Mouse (Mus musculus): Measurements from ENCODE around the gene Pnliprp1.

Pnliprp1 gene

GRCm38 (mm10) chr19:58728445-58729031 is at the start of gene Pnliprp1:
Gene Pnliprp1, plus strand, starts transcription at chr19:58728887.
- no peak for DNase-seq

DNA sequence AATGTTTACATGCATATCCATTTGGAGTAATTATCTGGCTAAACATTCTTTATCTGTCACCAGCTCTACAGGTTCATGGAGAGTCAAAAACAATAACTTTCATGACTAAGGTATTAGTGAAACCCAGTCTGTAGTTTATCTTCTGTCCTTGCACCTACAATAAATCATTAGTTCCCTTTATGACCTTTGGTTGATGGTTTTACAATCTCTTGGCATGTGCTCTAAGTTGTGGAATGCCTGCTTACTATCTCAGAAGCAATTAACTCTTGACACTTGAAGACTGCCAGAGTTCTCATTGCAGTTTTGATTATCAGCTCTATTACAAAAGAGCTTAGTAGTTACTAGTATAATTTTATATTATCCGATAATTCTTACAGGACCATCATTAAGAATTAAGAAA is 39.8 kb upstream of the Pnliprp1 start:
- no peak for DNase-seq

GRCm38 (mm10) chr19:58695314-58695713 is 33.4 kb upstream of the Pnliprp1 start:
- no peak for DNase-seq

DNA sequence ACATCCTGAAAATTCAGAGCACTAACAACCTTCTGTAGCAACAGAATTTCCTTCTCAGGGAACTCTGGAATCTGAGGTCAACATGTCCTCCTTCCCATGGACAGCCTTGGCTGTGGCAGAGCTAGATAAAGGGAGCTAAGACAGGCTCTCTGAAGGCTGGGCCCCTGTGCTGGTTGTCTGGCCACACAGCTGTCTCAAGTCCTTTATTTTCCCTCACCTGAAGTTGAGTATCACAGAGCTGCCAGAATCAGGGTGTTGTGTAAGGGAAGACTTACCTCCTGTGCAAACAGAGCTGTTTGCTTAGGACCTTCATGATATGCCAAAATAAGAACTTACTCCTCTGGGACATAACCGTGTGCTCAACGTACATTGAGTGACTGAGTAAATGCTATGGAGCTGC is 32.5 kb upstream of the Pnliprp1 start:
- no peak for DNase-seq

- DNase-seq: no peak
These were observed 24.1 kb upstream of the Pnliprp1 start for GRCm38 (mm10) chr19:58704556-58704955.

DNA sequence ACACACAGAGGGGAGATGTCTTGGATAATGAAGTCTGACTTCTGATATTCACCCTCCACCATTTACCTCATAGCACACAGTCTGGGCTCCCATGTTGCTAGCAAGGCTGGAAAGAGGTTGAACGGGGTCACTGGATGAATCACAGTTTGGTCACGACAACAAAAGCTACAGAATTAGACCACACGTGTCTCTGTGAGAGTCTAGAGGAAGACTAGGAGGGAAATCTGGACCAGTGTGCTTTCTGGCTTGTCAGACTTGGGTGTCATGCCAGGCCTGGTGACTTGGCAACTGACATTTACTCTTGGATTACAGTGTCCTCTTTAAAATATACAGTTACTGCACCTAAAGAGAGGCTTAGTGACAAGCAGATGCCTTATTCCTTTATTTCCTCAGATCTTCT is 20.1 kb upstream of the Pnliprp1 start:
- no peak for DNase-seq

- DNase-seq: no peak
These were observed 10.8 kb upstream of the Pnliprp1 start for GRCm38 (mm10) chr19:58717925-58718324.

DNA sequence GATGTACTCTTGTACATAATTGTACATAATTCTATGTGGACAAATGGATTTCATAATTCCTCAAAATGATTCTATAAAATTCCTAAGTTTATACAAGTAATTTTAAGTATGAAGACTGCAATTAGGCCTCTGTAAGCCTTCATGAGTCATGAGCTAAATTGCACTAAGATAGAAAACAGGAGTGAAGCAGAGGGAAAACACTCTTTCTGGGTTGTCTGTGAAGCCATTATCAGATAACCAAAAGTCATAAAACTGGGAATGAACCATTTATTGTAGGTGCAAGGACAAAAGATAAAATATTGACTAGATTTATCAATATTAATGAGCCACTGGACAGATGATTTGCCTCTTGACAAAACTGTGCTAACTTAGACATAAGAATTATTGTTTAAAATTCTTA is 8.2 kb upstream of the Pnliprp1 start:
- no peak for DNase-seq

DNA sequence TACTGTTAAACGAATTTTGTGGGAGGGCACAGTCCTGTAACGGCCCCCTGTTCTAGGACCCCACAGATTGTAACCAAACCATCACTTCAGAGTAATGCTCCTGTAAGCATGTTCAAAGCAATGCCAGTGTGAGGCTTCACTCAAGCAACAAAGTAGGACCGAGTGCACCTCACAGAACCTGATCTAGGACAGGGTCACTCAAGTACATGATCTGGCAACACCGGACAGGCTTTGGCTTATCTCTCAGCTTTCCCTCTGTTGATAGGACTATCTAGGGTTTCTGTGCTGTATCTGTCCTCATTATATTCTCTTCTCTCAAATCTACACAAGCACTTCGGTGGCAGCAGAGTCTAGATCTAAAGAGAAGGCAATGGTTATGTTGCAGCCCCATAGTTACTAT is 2.1 kb upstream of the Pnliprp1 start:
- DNase-seq: no peak

- no peak for DNase-seq
These were observed 931 bp upstream of the Pnliprp1 start for GRCm38 (mm10) chr19:58727756-58728155.

DNA sequence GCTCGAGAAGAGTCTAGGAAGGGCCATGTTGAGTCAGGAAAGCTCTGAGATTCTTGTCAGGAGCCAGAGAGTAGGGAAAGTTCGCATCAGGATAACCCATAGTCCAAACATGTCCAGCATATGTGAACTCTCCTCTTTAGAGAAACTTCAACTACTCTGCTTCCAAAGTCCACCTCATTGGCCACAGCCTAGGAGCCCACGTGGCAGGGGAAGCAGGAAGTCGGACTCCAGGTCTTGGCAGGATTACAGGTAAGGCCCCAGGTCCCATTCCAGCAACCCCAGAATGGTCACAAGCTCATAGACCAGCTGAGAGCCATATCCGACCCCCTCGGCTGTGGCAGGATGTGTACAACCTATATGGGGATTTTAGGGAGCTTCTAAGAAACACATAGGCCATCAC is 4.5 kb downstream of the Pnliprp1 start:
- peak; percentile 59 to 65 for DNase-seq

- peak; percentile 2 to 19 for DNase-seq
These were observed 9.4 kb downstream of the Pnliprp1 start for GRCm38 (mm10) chr19:58738111-58738510.

DNA sequence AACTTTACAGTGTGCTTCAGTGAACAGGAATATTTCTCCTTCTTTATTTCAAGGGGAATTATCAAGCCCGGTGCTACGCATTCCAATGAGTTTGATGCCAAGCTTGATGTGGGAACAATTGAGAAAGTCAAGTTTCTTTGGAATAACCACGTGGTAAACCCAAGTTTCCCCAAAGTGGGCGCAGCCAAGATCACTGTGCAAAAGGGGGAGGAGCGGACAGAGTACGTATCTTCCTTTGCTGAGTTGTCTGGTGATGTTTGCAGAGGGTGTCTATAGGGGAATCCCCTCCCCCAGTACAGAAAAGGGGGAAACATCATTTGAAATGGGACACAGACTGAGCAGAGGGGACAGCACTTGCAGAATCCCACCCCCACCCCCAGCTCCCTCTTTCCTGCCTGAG is 12.3 kb downstream of the Pnliprp1 start:
- DNase-seq: no peak

DNA sequence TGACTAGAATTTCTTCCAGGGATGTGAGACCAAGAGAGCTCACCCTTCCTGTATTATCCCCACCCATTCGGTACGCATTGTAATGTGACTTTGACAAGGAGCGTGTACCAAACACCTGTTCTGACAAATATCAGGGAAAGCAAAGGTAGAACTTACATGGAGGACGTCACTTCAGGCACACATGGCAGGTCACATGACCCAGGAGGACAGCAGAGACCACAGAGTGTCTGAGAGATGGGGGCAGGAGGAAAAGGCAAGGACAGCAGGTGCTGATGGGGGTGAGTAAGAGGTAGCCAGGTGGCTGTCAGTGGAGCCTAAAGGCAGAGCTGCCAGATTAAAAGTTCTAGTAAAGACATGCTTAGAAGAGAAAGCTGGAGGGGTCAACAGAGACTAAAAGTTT is 14.0 kb downstream of the Pnliprp1 start:
- no peak for DNase-seq

DNA sequence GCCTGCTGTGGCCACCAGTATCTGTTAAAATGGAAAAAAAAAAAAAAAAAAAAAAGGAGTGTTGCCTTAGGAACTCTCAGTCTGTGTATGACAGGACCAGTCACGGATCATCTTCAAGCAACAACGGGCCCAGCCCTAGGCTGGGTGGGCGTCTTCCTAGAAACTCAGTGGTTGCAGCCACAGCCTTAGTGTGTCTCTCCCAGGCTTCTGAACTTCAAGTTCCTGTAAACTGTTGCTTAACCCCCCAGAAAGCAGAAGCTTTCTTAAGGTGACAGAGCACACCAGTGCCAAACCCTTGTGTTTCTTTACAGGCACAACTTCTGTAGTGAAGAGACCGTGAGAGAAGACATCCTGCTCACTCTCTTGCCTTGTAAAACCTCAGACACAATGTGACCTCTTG is 15.0 kb downstream of the Pnliprp1 start:
- no peak for DNase-seq

GRCm38 (mm10) chr19:58747498-58748000 is 18.9 kb downstream of the Pnliprp1 start:
- no peak for DNase-seq

DNA sequence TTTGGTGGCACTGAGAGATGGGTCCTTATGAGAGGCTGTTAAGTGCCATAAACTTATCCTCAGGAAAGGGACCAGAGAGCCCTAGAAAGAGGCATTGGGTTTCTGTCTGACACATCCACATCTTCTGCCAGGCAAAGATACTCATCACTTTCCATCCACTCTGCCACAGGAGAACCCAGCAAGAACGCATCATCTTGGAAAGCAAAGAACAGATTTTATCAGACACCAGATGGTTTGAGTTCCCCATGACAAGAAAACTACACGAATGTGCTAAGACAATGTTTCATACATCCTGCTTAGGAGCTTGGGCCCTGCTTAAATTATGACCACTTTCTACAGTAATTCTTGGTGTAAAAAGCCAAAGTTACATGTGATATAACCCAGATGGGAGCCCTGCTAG is 22.1 kb downstream of the Pnliprp1 start:
- DNase-seq: no peak

DNA sequence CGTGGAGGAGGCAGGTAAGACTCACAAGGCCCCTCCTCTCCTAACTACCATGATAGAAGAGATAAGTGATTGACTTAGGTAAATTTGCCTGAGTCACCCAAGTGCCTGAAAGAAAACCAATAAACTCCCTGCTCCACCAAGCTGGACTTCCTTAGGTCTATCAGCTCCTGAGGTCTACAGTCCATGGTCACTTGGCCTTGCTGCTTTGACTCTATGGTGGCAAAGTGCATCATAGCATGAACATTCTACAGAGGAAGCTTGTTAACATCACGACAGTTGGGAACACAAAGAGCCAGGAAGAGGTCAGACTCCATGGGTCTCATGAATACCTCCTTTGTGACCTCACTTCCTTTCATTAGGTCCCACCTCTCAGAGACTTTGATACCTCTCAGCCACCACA is 22.8 kb downstream of the Pnliprp1 start:
- no peak for DNase-seq

- no peak for DNase-seq
These were observed 30.2 kb downstream of the Pnliprp1 start for GRCm38 (mm10) chr19:58758871-58759270.

DNA sequence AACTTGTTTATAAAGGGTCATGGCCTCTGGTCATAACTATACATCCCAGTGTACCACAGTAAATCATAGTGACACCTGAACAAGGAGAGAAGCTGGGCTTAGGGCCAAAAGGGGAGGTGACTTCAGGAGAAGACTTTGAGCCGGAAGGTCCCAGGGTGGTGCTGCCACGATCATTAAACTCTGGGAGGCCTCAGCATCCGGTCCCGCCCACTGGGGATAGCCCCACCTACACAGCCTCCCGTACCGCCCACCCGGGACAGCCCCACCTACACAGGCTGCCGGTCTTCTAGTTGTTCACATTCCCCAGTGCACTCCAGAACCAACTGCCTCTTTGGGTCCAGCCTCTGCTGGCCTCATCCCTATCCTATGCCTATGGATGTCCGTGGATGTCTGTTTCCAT is 30.7 kb downstream of the Pnliprp1 start, which contains the start of gene Pnliprp2:
Gene Pnliprp2 (plus strand): TSS at position 297 of the 400 bp plus-strand sequence.
- peak; percentile 32 to 57 for DNase-seq

- DNase-seq: no peak
These were observed 33.6 kb downstream of the Pnliprp1 start for GRCm38 (mm10) chr19:58762316-58762715.

- DNase-seq: peak; percentile 12 to 60
These were observed 34.3 kb downstream of the Pnliprp1 start for GRCm38 (mm10) chr19:58762848-58763541.

GRCm38 (mm10) chr19:58767329-58767728 is 38.6 kb downstream of the Pnliprp1 start:
- DNase-seq: no peak

GRCm38 (mm10) chr19:58776461-58776860 is 47.8 kb downstream of the Pnliprp1 start:
- DNase-seq: no peak

DNA sequence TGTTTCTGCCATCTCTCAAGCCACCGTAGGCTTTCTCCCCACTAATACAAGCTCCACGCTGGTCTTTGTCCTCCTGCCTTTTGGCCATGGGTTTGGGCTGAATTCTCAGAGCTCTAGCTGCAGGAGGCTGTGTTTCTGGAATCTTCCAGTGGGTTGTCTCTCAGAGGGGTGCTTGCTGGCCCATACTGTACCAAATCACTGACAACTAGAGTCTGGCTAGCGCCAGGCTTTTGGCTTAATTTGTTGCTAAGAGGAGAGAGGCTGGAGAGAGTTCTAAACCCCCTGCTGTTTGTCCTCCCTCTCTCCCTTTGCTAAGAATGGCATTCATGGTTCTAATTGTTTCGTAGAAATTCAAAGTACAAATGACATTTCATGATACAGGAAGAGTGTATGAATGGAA is 52.9 kb downstream of the Pnliprp1 start:
- DNase-seq: no peak

All from kidney, adult 8-10 months (tissue).